Mouse (Mus musculus): Measurements from ENCODE around the gene Samd10.

The Samd10 gene

GRCm38 (mm10) chr2:181577126-181577525 is 21.9 kb downstream of the Samd10 start:
- DNase-seq (ENCODE audit: low spot score), result no peak

- DNase-seq (ENCODE audit: low spot score), result no peak
Observed at GRCm38 (mm10) chr2:181576613-181577012, 22.4 kb downstream of the Samd10 start.

GRCm38 (mm10) chr2:181574921-181575545 is 24.0 kb downstream of the Samd10 start:
- no peak for DNase-seq (ENCODE audit: low spot score)

GRCm38 (mm10) chr2:181573961-181574360 is 25.1 kb downstream of the Samd10 start:
- DNase-seq (ENCODE audit: low spot score), result no peak

- no peak for DNase-seq (ENCODE audit: low spot score)
Observed at GRCm38 (mm10) chr2:181572921-181573920, 25.8 kb downstream of the Samd10 start.

DNA sequence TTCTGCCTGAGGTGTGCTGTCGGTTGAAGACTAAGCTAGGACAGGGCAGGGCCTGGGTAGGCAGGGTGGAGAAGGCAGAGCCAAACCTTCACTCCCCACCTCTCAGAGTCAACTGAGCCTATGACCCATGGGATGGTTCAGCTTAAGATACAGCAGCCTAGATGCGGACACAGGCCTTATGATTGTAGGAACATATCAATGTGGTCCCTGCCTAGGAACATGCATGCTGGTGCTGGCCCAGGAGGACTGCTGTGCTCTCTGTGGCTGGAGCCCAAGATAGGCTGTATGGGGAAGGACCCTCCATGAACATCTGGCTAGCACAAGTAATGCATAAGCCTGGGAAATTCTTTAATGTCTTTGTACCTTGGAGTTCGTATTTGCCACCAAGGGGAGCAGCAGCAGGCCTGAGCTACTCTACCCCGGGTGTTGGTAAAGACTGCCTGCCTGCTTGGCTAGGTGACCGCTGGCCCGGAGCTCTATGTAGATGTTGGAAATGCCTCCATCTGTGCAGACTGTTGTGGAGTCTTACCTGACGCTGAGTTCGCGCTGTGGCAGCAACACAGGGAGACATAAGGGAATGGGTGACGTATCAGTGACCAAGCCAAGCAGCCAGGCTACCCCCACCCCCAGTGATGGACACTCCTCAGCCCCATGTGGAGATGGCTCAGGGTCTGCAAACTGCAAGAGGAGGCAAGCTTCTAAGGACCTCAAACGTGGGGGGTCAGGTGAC is 26.9 kb downstream of the Samd10 start:
- no peak for DNase-seq (ENCODE audit: low spot score)

- DNase-seq (ENCODE audit: low spot score), result no peak
Observed at GRCm38 (mm10) chr2:181570921-181571595, 28.0 kb downstream of the Samd10 start.

DNA sequence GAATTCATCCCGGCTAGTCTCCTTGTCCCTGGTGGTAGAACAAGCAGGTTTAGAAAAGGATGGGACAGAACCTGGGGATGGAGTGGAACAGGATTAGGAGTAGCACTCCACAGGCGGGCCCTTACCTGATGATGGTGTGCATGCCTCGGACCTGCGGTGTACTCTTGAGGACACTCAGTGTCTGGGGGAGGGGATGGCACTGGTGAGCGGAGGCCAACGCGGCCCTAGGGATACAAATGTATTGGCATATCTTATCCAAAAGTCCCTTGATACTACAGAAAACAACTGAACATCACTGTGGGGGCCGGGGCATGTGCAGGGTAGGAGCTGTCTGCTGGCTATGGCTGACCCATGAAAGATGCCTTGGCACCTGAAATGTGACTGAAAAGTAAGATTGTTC is 28.6 kb downstream of the Samd10 start:
- no peak for DNase-seq (ENCODE audit: low spot score)

DNA sequence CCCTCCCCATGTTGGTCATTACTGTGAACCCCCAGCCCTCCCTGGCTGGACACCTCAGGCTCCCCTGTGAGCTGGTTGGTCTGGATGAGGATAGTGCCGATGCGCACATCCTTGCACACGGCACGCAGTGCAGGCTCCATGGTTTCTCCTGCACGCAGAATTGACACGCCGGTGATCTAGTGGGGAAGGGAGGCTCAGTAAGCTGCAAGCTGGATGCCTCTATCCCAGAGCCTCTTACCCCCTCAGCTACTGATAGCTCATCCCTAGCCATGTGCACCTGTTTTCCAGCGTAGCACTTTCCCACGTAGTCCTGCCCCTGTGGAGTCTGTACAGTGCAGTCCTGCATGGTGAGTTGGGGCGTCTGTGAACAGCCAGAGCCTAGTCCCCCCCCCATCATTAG is 29.2 kb downstream of the Samd10 start:
- DNase-seq (ENCODE audit: low spot score), result no peak

GRCm38 (mm10) chr2:181568272-181569008 is 30.6 kb downstream of the Samd10 start:
- peak; percentile 41 for DNase-seq (ENCODE audit: low spot score)

GRCm38 (mm10) chr2:181567338-181567737 is 31.7 kb downstream of the Samd10 start:
- no peak for DNase-seq (ENCODE audit: low spot score)

- no peak for DNase-seq (ENCODE audit: low spot score)
Observed at GRCm38 (mm10) chr2:181553772-181554171, 45.2 kb downstream of the Samd10 start.

DNA sequence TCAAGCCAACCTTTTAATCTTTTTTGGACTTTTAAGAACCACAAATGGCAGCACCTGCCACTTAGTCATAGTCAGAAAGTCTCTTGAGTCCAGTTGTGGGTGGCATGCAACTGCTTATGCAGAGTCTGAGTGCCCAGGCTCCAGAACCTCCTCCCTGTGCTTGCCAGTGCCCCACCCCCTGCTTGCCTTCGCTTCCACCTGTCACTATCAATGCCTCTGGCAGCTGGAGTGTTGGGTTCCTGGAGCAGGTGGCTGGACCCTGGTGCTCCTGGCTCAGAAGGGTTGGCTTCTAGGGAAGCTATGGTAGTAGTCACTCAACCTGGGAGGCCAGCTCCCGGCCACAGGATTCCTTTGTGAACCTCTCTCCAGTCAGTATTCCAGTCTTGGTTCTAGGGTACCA is 48.8 kb downstream of the Samd10 start:
- DNase-seq (ENCODE audit: low spot score), result no peak

DNA sequence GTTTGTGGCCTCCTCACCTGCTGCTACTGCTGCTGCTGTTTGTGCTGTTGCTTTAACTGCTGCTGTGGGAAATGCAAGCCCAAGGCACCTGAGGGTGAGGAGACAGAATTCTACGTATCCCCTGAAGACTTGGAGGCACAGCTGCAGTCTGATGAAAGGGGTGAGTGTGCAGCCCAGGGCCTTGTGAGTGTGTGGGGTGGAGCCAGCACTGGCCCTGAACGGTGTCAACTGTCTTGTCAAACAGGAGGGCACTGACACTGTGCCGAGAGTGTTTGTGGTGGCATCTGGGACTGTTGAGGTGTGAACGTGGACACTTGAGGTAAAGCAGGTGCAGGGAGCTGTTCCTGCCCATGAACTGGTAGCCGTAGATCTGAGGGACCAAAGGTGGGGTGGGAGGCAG is 50.3 kb downstream of the Samd10 start:
- no peak for DNase-seq (ENCODE audit: low spot score)

DNA sequence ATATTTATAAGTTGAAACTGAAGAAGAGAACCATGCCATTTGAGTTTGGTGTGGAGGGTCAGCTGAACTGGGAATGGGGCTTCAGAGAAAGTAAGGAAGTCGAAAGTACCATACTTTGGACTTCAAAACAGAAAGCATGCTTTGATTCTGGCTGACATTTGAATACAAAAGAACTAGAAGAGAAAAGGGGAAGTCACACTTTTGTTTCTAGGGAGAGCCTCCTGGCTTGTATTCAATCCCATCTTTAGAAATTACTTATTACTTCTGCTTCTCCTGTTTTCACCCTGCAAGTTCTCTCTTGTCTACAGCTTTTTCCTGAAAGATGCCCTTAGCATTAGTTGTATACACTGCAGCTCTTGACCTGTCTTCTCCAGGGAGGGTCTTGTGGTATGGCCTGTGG is 50.8 kb downstream of the Samd10 start:
- DNase-seq (ENCODE audit: low spot score), result no peak

GRCm38 (mm10) chr2:181546142-181546541 is 52.9 kb downstream of the Samd10 start:
- no peak for DNase-seq (ENCODE audit: low spot score)
